Mouse (Mus musculus) erythroid progenitor cell, adult 5-6 weeks (primary cell): Measurements from ENCODE around the gene Slc24a2. TPM values are rescaled to one million over a fixed set of nuclear protein-coding genes. Genes with fewer than 3 reads are reported as not detected.

Source experiments
- ATAC-seq: replicated peaks from 2 replicates; pipeline ENCODE4 v1.8.0; 2016; ENCODE audit warnings: moderate number of reproducible peaks, mild to moderate bottlenecking, moderate TSS enrichment, inconsistent platforms; ENCODE audit not compliant: poor library complexity, low FRiP score, severe bottlenecking
- total RNA-seq, 2 experiments: library from RNA; stranded (forward) in 1 of 2; stranded (reverse) in 1 of 2; fragments of 150-400 nt in 1 of 2; fragments of 186-747, 209-891 nt in 1 of 2; gene quantifications; 2 replicates each; pipeline versions ENCODE4 v1.2.3 to v1.2.4; 2015 to 2017; ENCODE audit warnings: low replicate concordance in 2 of 2

Slc24a2 gene
- total RNA-seq, 2 experiments from 2014 or later, result not detected

DNA sequence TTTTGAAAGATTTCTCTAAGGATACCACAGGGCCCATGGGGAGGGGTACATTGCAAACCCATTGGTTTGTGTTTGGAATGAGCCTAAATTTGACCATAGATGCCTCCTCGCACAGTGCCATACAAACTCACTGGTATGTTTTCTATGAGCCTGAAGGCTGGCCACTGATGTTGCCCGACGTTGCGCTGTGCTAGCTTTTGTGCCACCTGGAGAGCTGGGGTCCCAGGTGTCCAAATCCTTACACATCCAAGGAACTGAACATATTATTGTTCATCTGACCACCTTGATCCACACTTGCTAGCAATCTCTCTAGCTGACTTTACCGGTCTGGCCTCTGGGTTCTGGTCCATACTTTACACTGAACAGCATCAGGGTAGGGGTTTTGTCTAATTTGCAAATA is 177.4 kb downstream of the Slc24a2 start:
- ATAC-seq, result no peak

DNA sequence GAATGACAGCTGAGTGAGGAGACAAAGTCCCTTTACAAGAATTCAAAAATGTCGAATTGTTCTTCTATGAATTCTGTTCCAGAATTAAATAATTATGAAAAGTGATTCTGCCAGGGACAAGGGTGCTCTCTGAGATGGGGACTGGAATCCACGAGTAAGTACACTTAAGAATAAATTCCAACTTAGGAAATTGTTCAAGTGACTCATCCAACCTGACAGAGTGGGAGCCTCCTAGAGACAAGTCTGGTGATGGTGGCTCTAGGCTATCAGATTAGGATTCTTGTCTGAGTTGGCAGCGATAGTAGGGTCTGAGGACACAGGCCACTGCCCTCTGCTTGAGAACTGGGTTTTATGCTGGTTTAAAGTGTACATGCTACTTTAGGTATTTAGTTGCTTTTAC is 181.2 kb downstream of the Slc24a2 start:
- ATAC-seq, result no peak

DNA sequence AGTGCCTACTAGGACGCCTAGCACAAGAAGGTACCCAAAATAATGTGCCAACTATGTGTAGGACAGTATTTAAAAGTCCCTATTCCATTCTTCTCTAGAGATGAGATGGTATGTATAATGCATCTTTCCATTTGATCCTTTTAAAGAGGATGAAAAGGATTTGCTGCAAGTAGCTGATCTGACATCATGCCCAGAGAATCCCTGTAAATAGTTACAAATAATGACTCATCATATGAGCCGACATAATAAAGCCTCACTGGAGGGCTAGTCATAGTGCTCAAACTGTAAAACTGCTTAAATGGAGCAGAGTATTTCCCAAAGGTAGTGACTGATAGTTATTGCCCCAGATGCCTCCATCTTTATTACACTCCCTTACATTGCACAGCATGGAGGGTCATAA is 183.1 kb downstream of the Slc24a2 start:
- no peak for ATAC-seq

DNA sequence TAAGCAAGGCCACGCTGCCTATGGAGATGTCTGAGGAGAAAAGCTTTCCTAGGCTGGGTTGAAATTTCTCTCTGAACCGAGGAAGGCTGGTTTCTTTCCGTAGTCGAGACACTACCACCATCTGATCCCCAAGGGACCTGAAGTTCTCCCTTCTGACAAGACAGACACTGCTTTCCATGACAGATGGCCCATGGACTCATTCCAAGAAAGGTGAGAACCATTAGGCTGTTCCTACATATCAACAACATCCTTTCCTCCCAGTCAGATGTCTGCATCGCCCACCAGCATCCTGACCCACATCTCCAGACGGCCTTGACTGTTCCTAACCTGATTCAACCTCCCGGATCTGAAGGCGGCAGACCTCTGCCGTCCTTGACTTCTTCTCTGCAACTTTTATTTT is 187.0 kb downstream of the Slc24a2 start:
- ATAC-seq, result no peak

DNA sequence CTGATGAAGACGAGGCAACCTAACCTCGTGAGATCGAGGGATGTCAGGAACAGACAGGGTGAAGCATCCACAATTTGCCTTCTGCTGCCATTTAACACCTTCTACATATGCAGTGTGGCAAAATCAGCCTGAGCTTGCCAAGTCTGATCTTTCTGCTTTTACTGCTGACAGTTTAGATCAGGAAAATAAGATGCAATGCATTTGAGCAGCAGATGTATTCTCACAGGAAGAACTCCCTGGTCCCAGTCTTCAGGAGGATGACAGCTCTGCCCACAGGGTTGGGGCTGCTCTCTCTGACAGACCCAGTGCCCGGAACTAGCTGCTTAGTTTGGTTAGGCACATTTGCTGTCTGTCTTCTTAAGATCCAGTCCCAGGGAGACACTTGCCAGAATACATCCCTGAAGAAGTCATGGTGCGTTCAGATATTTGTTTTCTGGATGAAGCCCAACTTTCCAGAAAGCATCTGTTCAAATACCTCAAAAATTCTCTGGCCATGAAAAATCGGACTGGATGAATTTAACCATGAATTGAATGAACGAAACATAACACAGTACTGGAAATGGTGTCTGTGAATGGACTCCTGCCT is 188.8 kb downstream of the Slc24a2 start:
- no peak for ATAC-seq

DNA sequence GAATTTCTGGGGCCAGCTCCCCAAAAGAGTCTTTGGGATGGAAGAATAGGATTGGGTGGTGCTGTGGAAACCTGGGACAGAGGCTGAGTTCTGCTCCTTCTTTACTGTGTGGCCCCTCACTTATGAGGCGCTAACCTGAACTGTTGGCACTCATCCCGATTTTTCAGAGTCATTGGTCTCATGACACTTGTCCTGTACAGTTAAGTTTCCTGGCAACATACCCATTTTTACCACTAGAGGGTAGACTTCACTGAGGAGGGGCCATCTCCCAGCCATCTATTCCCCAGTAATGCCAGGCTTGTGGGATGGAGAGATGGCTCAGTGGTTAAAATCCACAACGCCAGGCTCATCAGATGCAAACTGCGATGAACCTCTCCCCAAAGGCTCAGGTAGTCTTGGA is 192.7 kb downstream of the Slc24a2 start:
- no peak for ATAC-seq

DNA sequence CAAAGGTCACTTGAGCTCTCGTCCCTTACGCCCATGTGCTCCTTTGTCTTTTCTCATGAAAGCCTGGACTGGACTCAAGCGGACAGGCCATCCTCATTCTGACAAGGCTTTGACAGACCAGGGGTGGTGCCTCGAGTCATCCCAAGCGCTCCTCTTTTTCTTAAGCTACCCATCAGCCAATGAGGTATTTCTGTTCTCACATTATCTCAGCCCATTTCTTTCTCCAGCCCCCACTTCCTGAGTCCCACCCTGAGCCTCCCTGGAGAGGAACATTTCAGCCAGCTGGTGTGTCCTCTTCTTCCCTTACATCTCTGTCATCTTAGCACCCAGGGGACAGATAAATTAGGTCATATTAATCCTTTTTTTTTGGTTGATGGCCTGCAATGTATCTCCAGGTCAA is 193.8 kb downstream of the Slc24a2 start:
- ATAC-seq, result no peak

DNA sequence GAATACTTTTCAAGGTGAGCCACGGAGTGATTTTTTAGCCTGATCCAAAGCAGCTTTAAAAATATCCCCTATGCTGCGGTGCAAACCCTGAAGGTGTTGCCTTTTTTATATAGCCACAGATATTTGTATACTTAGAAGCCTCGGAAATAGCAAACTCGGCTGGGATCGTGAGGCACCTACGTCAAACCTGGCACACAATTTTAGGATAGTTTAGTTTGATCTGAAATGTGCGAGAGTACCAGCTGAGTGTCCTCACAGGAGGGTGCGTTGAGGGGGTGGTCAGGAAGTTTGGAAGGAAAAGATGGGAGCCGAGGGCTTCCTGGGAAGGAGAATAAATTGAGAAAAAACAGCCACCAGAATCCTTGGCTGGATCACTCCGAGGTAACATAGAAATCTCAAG is 194.6 kb downstream of the Slc24a2 start:
- ATAC-seq, result no peak

DNA sequence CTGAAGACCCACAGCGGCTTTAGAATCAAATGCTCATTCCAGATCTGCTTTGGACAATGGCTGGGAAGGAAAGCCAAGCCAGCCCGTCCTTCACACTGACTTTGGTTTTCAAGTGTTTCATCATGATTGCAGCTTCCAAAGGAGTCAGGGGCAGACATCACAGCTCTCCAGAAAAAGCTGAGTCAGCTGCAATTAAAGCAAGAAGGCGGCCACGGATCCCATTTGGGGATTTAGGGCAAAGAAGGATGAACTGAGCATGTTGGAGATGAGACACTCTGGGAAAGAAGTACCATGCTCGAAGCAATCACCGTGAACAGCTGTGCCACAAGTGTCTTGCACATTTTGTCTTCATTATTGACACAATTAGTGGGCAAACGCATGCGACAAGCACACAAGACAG is 197.6 kb downstream of the Slc24a2 start:
- no peak for ATAC-seq

DNA sequence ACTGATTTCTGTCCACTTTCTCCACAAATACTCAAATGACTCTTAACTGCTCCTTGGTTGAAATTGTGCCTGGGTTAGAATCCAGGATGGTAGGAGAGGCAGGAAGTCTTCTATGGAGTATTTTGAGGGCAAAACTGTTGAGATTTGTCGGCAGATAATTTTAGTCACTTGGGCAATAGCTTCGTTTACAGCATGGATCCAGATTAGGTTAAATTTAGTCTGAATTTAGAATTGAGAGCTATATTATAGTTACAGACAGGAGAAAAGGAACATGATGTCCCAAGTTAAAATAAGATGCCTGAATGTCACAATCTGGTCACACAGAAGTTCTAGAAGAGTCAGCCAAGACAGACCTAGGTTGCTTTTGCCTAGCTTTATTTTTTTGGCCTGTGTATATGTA is 199.2 kb downstream of the Slc24a2 start:
- ATAC-seq, result no peak

DNA sequence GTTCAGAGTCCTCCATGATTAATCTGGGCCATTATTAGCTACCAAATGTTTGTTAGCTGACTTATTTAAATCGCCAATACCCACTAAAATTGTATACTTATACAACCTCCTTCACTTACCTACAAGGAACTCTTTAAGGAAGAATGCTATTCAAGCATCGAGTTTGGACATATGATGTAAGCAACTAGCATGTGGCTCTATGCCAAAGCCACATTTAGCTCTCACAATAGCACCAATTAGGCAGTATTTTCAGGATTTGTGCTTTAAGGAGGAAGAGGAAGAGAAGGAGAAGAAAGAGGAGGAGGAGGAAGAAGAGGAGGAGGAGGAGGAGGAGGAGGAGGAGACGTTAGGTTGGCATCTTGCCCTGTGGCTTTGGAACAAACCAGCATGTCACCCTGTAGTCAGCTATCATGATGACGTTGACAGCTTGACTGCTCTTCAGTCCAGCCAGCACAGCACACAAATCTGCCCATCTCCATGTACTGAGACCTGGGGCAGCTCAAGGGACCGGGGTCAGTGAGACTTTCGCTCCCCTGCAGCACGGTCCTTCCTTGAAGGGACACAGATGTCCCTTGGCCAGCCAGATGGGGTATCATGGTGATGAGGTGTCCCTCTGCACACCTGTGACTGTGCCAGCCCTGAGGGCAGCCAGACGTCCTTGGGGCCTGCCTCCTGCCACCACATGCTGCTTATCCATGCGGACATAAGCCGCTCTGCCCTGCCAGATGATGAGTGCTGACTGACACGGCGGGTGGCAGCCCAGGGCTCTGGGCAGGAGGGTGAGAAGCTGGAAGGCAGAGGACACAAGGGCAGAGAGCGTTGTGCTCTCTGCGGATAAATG is 203.7 kb downstream of the Slc24a2 start:
- no peak for ATAC-seq

DNA sequence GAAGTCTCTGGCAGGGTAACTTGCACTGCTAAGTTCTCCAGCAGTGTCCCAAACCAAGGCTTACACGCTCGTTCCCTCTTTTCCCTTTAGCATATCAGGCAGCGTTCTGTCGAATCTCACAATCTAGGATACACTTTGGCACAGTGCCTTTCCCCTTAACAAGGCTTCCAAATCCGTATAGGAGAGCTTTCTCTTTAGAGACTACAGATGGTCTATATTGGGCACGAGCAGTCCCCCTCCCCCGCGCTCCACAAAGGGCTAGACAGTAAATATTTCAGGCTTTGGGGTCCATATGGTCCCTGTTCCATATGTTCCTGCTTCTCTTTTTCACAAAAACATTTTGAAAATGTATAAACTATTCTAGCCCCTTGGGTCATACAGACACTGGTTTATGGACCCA is 205.7 kb downstream of the Slc24a2 start:
- no peak for ATAC-seq

DNA sequence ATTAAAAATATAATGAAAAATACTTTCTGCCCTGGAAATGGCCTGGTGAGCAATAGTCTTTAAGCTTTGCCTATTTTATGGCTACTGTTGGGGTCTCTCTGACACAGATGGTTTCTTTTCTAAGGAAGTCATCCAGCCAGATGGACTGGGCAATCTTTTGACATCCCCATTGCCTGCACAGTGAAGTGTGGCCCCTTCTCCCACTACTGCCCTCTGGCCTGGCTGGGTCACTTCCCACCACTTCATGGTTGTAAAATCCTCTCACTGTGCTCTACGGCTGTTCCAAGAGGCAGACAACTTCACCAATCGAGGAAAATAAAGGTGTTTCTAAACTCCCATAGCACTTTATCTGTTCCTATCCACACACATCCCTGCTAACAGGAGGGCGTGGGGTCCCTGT is 208.7 kb downstream of the Slc24a2 start:
- no peak for ATAC-seq

DNA sequence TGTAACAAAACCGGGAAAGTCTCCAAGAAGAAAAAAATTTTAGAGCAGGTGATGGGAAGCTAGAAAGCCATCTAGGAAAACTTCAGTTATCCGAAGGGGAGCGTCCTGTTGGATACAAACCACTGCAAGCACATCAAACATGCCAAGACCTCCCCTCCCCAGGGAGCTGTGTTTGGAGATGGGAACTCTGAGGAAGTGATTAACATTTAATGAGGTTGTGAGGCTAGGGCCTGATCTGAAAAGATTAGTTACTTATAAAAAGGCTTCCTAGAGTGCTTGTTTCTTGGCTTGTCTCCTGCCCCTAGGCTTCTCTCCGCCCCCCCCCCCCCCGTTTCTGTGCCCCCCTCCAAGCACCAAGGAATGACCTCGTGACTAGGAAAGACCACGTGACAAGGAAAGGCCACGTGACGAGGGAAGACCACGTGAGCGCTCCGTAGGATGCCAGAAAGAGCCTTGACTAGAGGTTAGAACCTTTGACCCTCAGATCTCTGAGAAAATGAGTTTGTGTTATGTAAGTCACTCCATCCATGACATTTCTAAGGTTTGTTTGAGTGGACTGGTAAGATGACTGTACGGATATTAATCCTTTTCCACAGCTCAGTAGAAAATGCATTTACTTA is 210.7 kb downstream of the Slc24a2 start:
- ATAC-seq, result no peak

DNA sequence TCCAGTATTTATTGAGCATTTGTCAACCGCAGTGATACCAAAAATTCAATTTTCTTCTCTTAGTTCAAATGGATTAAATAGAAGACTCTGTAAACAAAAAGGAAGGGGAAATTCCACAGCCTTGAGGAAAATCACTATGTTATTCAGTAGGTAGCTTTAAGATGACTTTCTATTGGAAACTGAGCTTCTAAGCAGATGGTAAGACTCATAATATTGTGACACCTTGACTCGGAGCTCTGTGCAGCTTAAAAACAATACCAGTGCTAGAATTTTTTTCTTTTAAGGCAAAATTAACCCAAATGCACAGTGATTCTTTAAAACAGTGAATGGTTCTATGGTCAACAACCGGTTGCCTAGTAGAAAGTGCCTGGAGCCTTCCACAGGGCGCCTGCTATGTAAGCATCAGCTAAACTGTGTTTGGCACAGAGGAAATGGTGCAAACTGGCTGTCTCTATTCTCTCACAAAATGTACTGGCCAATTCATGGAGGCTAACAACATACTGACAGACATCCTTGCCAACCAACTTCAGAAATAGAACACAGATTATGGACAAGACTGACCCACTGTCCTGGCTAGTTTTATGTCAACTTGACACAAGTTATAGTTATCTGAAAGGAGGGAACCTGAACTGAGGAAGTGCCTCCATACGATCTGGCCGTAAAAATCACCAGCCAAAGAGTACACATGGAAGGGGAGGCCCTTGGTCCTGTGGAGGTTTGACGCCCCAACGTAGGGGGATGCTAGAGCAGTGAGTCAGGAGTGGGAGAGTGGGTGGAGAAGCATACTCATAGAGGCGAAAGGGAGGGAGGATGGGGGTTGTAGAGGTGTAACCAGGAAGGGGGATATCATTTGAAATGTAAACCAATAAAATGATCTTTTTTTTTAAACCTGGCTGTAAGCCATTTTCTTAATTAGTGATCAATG is 211.9 kb downstream of the Slc24a2 start:
- no peak for ATAC-seq

DNA sequence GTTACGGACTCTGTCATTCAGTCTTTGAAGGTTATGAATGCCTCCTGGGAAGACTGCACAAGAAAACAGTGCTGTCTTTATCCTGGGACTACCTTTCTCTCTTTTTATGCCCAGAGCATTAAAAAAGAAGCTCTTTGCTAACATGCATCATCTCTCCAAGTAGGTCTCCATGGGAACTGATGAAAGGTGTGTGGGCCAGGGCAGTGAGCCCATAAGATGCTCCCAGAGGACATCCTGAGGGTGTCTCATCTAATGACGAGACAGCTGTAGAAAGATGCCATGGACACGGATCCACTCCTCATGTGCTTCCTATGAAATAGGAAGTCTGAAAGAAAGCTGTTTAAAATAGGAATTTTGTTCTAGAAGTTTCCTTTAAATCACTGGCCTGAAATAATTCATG is 212.8 kb downstream of the Slc24a2 start:
- ATAC-seq, result no peak

DNA sequence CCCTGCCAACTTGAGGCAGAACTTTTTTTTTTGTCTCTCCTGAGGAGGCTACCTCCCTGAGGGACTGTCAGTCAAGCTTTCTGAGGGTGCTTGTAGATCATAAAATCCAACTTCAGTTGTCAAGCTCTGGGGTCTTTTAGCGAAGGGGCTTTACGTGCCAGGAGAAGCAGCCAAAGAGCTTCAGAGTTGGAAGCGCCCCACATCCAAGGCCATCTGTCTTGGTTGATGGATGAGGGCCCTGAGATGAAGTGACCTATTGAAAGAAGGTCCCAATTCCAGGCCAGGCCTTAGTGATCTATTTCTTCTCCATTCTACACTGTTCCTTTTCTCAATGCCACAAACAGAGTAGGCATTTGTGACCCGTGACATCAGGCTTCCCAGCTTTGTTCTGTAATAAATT is 214.5 kb downstream of the Slc24a2 start:
- no peak for ATAC-seq

DNA sequence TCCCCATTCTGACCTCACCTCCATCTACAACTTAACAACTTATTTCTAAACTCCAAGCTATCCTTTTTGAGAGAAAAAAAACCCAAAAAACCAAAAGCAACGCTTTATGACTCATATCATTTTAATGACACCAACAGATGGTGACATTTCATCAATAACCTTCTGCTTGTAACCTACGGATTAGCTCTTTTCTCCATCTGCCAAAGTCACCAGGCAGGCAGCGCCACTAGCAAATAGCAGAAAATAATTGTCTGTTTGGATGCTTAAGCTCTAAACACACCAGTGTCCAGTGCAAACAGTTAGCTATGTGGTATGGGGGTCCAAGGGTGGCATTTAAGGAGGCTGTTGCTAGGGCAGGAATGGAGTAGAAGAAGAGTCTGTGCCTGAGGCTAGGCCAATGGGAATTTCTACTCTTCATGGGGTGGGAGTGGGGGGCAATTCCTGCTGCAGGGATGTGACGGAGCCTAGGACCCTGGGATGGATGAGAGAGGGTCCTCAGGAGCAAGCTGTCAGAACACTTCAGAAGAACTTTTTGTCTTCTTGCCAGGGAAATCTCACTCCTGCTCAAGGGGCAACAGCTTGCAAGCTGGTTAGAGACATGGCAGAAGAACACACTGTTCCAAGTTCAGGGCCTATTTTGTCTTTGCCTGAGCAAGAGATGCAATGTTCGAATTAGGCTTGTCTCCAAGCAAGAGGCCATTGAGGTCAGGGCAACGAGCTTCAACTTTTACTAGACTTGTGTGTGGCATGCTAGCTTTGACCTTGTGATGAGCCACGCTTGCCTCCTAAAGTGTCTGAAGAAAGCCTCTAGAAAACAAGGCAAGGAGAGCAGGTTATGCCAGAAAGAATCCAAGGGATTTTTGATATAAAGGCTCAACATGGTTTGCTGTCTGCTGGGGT is 216.3 kb downstream of the Slc24a2 start:
- no peak for ATAC-seq

DNA sequence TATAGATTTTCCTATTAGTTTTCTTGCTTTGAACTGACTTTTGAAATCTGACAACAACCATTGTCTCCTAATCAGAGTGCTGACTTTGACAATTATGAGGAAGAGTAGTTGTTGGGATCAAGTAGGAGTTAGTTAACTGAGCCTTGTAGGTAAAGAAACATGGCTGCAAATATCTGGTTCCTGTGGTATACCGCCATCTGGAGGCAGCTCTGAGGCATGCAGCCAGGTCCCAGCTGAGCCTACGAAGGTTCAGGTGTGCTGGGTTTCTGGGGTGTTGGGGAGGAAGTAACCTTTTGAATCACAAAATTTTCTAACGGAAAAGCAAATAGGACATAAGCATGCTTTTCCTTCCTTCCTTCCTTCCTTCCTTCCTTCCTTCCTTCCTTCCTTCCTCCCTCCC is 237.8 kb downstream of the Slc24a2 start:
- ATAC-seq, result no peak
